Mouse (Mus musculus): ENCODE results near the gene Cend1.

Cend1 gene

GRCm38 (mm10) chr7:141392552-141393222 lies 36.6 kb downstream of the Cend1 start:
- no peak for DNase-seq (ENCODE audit: low read depth, low spot score)

GRCm38 (mm10) chr7:141391625-141392551 lies 37.4 kb downstream of the Cend1 start, which contains the start of gene Taldo1:
Gene Taldo1, plus strand, starts transcription at chr7:141392199.
- DNase-seq (ENCODE audit: low read depth, low spot score), result peak; percentile 92

GRCm38 (mm10) chr7:141390326-141391259 lies 38.7 kb downstream of the Cend1 start:
- DNase-seq (ENCODE audit: low read depth, low spot score), result no peak

- no peak for DNase-seq (ENCODE audit: low read depth, low spot score)
These were observed 40.7 kb downstream of the Cend1 start for GRCm38 (mm10) chr7:141388487-141389109.

GRCm38 (mm10) chr7:141387807-141388486 lies 41.3 kb downstream of the Cend1 start:
- DNase-seq (ENCODE audit: low read depth, low spot score), result no peak

- no peak for DNase-seq (ENCODE audit: low read depth, low spot score)
These were observed 48.0 kb downstream of the Cend1 start for GRCm38 (mm10) chr7:141381068-141381835.

GRCm38 (mm10) chr7:141379584-141379983 lies 49.7 kb downstream of the Cend1 start:
- no peak for DNase-seq (ENCODE audit: low read depth, low spot score)

Data from forelimb bud, embryonic 11.5 days (tissue).